In genomic region chr5:115026170-115026569, GRCm38 (mm10) we compare ENCODE assay signal across 38 mouse cellular contexts. TPM values are rescaled to one million over a fixed set of nuclear protein-coding genes. Genes with fewer than 3 reads are reported as not detected.
DNase-seq lines count a peak whose midpoint lies in the region; ATAC-seq and TF ChIP-seq lines count a peak whose summit lies in the region.
"Had no signal": no experiment of that assay in that cellular context is flagged by ENCODE, and none has a peak within 500 bp of the region (broad histone marks: within the 10 kb centered on the region; RNA-seq: fewer than 3 reads in every experiment).

No protein-coding gene starts in this region.

- H3K36me3 ChIP-seq in heart, embryonic 12.5 days, result peaks cover 4% of the 10 kb centered on the region; the same call in 1 of the 2 replicates
- H3K36me3 ChIP-seq: hindbrain, embryonic 12.5 days; midbrain, embryonic 12.5 days; neural tube, embryonic 13.5 days had no signal

- intact Hi-C loops in left cerebral cortex, adult 2 months (cut with DNase I), result loop anchor here (5.0 kb wide), 1 partner anchor 41 kb away; no protein-coding TSS in a partner anchor
- intact Hi-C loops in left cerebral cortex, postnatal 10 days (cut with DNase I), result no loop called here

- H3K4me1 ChIP-seq in heart, embryonic 12.5 days (replicated peaks), result peaks cover 55% of the 10 kb centered on the region
- H3K4me1 ChIP-seq: limb, embryonic 10.5 days; limb, embryonic 15.5 days had no signal

- no peak overlapping the region for H3K4me3 ChIP-seq in heart, embryonic 12.5 days
- H3K4me3 ChIP-seq in left cerebral cortex, adult 2 months, result no peak overlapping the region
- H3K4me3 ChIP-seq: embryonic facial prominence, embryonic 13.5 days; erythroblast, embryonic 14.5 days; hindbrain, embryonic 12.5 days; kidney, embryonic 15.5 days; limb, embryonic 10.5 days; limb, embryonic 15.5 days; midbrain, embryonic 12.5 days; neural tube, embryonic 13.5 days had no signal

- no peak overlapping the region for H3K4me2 ChIP-seq in heart, embryonic 12.5 days
- H3K4me2 ChIP-seq: embryonic facial prominence, embryonic 13.5 days; hindbrain, embryonic 12.5 days; kidney, embryonic 15.5 days; limb, embryonic 15.5 days; midbrain, embryonic 12.5 days; neural tube, embryonic 13.5 days had no signal

- H3K9ac ChIP-seq in heart, embryonic 12.5 days, result no peak overlapping the region
- H3K9ac ChIP-seq: embryonic facial prominence, embryonic 13.5 days; hindbrain, embryonic 12.5 days; kidney, embryonic 15.5 days; limb, embryonic 15.5 days; liver, postnatal 0 days; midbrain, embryonic 12.5 days; neural tube, embryonic 13.5 days had no signal

- no peak for ATAC-seq in heart, embryonic 12.5 days (ENCODE audit: insufficient number of reproducible peaks, low FRiP score)
- peak; percentile 47; the same call in 1 of the 2 replicates for ATAC-seq in common myeloid progenitor, adult 5-6 weeks (replicated peaks; ENCODE audit: low read depth, poor library complexity, severe bottlenecking)
- ATAC-seq: hindbrain, postnatal 0 days; intestine, embryonic 16.5 days; liver, postnatal 0 days had no signal

- no peaks in the 10 kb centered on the region for H3K27me3 ChIP-seq in heart, embryonic 12.5 days (replicated peaks)
- H3K27me3 ChIP-seq: embryonic facial prominence, embryonic 13.5 days; hindbrain, embryonic 12.5 days; kidney, embryonic 15.5 days; limb, embryonic 15.5 days; midbrain, embryonic 12.5 days; neural tube, embryonic 13.5 days had no signal

- DNase-seq in heart, adult 11 months, result peak; percentile 22
- no peak for DNase-seq in left cerebral cortex, adult 2 months (ENCODE audit: extremely low spot score in 1 of 2, low spot score in 2 of 2)
- DNase-seq in left cerebral cortex, postnatal 10 days (ENCODE audit: extremely low spot score in 1 of 2, low spot score in 2 of 2), result no peak
- DNase-seq in brain, adult 2 months (ENCODE audit: low read depth, low spot score), result peak; percentile 33
- DNase-seq in urinary bladder, postnatal 25 days (ENCODE audit: low spot score), result no peak
- DNase-seq: adrenal gland, postnatal 25 days; B cell, adult 2 months; cerebellum, adult 18-20 months; cerebellum, postnatal 25 days; heart, postnatal 36 days; kidney, postnatal 25 days; liver, postnatal 0 days; lung, postnatal 10 days; right cerebral cortex, postnatal 4 days; thymus, adult 18-20 months; thymus, postnatal 36 days had no signal

- H3K9me3 ChIP-seq in heart, embryonic 12.5 days (replicated peaks), result peaks cover 4% of the 10 kb centered on the region; the same call in 1 of the 2 replicates
- H3K9me3 ChIP-seq: embryonic facial prominence, embryonic 13.5 days; hindbrain, embryonic 12.5 days; kidney, embryonic 15.5 days; limb, embryonic 10.5 days; limb, embryonic 15.5 days; midbrain, embryonic 12.5 days; neural tube, embryonic 13.5 days had no signal

- peak; percentile 14 for TF ChIP-seq CTCF in left cerebral cortex, adult 2 months (IDR thresholded peaks at IDR 0.05)

- no peak overlapping the region for H3K27ac ChIP-seq in heart, embryonic 12.5 days (ENCODE audit: poor library complexity, severe bottlenecking)
- no peak overlapping the region for H3K27ac ChIP-seq in left cerebral cortex, adult 2 months
- H3K27ac ChIP-seq: embryonic facial prominence, embryonic 13.5 days; hindbrain, embryonic 12.5 days; hindbrain, postnatal 0 days; kidney, embryonic 15.5 days; limb, embryonic 10.5 days; limb, embryonic 15.5 days; macrophage; midbrain, embryonic 12.5 days; neural tube, embryonic 13.5 days; stomach, postnatal 0 days had no signal

- 72% methylated on average over 4 of the region's 4 CpGs for WGBS in heart, embryonic 12.5 days

RNA-seq across cellular contexts. Expression of gene Sppl3, which starts 15.2 kb away (rescaled TPM):
- 18.2 and 18.9 TPM in 2 replicates for polyA plus RNA-seq in heart, embryonic 12.5 days (2016; fragmentation: Nextera tagmentation; extraction: Ambion mirVana)
- total RNA-seq in left cerebral cortex, adult 2 months (2021), result 10 to 100 TPM; 85.2 to 87.0 TPM
- total RNA-seq in left cerebral cortex, postnatal 10 days (2021), result 100 to 1,000 TPM; 112 to 115 TPM
- 30.9 and 34.4 TPM in 2 replicates for total RNA-seq in common myeloid progenitor, adult 5-6 weeks (2017)

RNA-seq across cellular contexts. Expression of gene Hnf1a, which starts 55.3 kb away (rescaled TPM):
- 0.05 and 0.19 TPM in 2 replicates for polyA plus RNA-seq in heart, embryonic 12.5 days (2016; fragmentation: Nextera tagmentation; extraction: Ambion mirVana)
- not detected for total RNA-seq in left cerebral cortex, adult 2 months (2021)
- not detected for total RNA-seq in left cerebral cortex, postnatal 10 days (2021)
- not detected in 2 replicates for total RNA-seq in common myeloid progenitor, adult 5-6 weeks (2017)
- total RNA-seq: adrenal gland, adult 18-20 months; adrenal gland, postnatal 25 days; gastrocnemius, adult 18-20 months; gastrocnemius, postnatal 4 days; heart, postnatal 36 days; hindbrain, postnatal 0 days; layer of hippocampus, adult 18-20 months; layer of hippocampus, postnatal 25 days; midbrain, postnatal 0 days had no signal
- polyA plus RNA-seq: brain, embryonic 14.5 days; embryonic facial prominence, embryonic 13.5 days; forebrain, embryonic 11.5 days; limb, embryonic 15.5 days; macrophage had no signal

Comparison
In these comparisons a context has a peak if more than half of its experiments do, and no peak if none do; other contexts are left out.
1. DNase-seq: peak in heart, adult 11 months (single experiment) and brain, adult 2 months (single experiment); none in left cerebral cortex, adult 2 months (0 of 2), left cerebral cortex, postnatal 10 days (0 of 2) and urinary bladder, postnatal 25 days (single experiment).